Mouse (Mus musculus) heart, embryonic 15.5 days (tissue): ENCODE measurements around the gene Itpka. TPM values are rescaled to one million over a fixed set of nuclear protein-coding genes. Genes with fewer than 3 reads are reported as not detected.

Experiments used
- ATAC-seq: fragments of 200-750 bp; cut with Nextera tagmentation; replicated peaks from 2 replicates; pipeline ENCODE4 v1.8.0; 2017; ENCODE audit warnings: low read depth, moderate TSS enrichment; ENCODE audit not compliant: insufficient number of reproducible peaks, insufficient read depth, low FRiP score
- H3K27ac ChIP-seq: fragments of 300-500 bp; sonication (generic); 2 replicates; pipeline ENCODE4 v1.5.1; 2015; ENCODE audit warnings: mild to moderate bottlenecking, inconsistent platforms
- H3K27me3 ChIP-seq: fragments of 300-500 bp; sonication (generic); 2 replicates; pipeline ENCODE4 v1.6.1; 2015; ENCODE audit warnings: inconsistent platforms
- H3K36me3 ChIP-seq: fragments of 300-500 bp; sonication (generic); 2 replicates; pipeline ENCODE4 v1.6.1; 2015; ENCODE audit warnings: mild to moderate bottlenecking, inconsistent platforms
- H3K4me1 ChIP-seq: fragments of 300-500 bp; sonication (generic); replicated peaks from 2 replicates; pipeline ENCODE4 v1.6.1; 2015; ENCODE audit warnings: inconsistent platforms
- H3K4me2 ChIP-seq: fragments of 300-500 bp; sonication (generic); 2 replicates; pipeline ENCODE4 v1.6.1; 2015; ENCODE audit warnings: inconsistent platforms, mild to moderate bottlenecking, moderate library complexity
- H3K4me3 ChIP-seq: fragments of 300-500 bp; sonication (generic); 2 replicates; pipeline ENCODE4 v1.5.1; 2015; ENCODE audit warnings: mild to moderate bottlenecking, inconsistent platforms
- H3K9ac ChIP-seq: fragments of 300-500 bp; sonication (generic); 2 replicates; pipeline ENCODE4 v1.6.1; 2015; ENCODE audit warnings: mild to moderate bottlenecking, inconsistent platforms
- H3K9me3 ChIP-seq: fragments of 300-500 bp; sonication (generic); replicated peaks from 2 replicates; pipeline ENCODE4 v1.6.1; 2016; ENCODE audit warnings: inconsistent platforms
- WGBS: fragments of 180-500 bp; shearing (Covaris S2); methylation state at CpG from one replicate; pipeline ENCODE4 v1.1.7; 2015; ENCODE audit warnings: mixed read lengths; 5-methylcytosine and 5-hydroxymethylcytosine counted together
- polyA plus RNA-seq: library from polyadenylated mRNA; unstranded; fragments of >200 nt; fragmentation: Nextera tagmentation; extraction: Ambion mirVana; gene quantifications from 2 replicates; pipeline ENCODE4 v1.2.1, GENCODE M21; 2015

The Itpka gene
- polyA plus RNA-seq, 1 experiment from 2014 or later: 2.4 TPM

DNA sequence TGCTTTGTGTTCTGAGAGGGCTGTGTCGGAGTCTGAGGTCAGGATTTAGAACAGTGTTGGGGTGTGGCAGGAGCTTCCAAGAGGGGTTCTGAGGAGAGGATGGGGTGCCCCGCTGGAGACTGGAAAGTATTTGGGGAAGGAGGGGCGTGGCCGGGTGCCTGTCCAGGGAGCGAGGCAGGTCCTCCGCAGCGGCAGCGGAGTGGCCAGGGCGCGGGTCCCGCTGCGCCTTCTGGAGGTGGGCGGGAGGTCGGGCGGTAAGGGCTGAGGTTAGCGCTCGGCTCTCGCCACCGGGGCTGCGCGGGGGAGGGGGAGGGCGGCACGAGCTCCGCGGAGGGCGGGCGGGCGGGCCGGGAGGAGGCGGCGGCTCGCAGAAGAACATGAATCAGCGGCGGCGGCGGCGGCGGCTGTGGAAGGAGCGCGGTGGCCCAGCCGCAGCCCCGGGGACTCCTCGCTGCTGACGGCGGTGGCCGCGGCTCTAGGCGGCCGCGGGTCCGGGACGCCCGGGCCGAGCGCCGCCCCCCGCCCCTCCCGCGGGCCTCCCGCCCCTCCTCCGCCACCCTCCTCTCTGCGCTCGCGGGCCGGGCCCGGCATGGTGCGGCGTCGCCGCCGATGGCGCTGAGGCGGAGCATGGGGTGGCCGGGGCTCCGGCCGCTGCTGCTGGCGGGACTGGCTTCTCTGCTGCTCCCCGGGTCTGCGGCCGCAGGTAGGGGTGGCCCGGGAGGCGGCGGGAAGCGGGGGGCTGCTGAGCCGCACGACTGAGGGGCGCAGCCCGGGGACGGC, 57.2 kb downstream of the Itpka start:
- no peaks in the 10 kb centered on the region for H3K36me3 ChIP-seq
- peak overlapping the region; percentile 78 for H3K9ac ChIP-seq
- H3K27ac ChIP-seq: peak overlapping the region; percentile 43
- WGBS: under 1% methylated on average over 58 of the region's 89 CpGs
- H3K4me1 ChIP-seq: peaks cover 46% of the 10 kb centered on the region
- peak; percentile 80 for ATAC-seq
- H3K4me3 ChIP-seq: peak overlapping the region; percentile 63
- peak overlapping the region; percentile 97 for H3K4me2 ChIP-seq
- peaks cover 15% of the 10 kb centered on the region for H3K27me3 ChIP-seq
- no peaks in the 10 kb centered on the region for H3K9me3 ChIP-seq

DNA sequence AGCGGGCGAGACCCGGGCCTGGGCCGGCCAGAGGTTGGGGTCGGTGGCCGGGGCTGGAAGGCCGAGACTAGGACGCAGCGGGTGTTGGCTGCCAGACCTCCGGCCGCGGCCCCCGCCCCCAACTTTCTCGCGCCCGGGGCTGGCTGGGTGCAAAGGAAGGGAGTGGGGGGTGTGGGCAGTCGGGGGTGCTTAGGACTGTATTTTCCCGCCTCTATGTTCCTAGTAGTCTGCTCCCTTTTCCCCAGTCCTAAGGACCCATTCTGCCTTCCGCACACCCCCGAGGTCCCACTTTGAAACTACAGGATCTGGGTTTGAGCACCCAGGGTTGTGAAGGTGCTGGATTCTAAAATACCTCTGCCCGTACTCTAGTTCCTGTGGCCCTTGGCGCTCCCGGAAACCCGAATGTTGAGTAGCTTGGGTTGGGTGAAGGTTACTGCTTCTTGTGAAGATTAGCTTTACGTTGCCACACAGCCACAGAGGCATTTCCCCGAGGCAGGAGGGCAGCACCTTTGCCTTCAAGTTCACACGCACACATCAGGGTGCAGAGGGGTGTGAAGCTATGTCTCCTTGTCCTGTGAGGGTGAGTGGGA, 57.9 kb downstream of the Itpka start:
- H3K4me3 ChIP-seq: peak overlapping the region; percentile 63
- H3K36me3 ChIP-seq: no peaks in the 10 kb centered on the region
- peaks cover 52% of the 10 kb centered on the region for H3K4me1 ChIP-seq
- H3K9ac ChIP-seq: peak overlapping the region; percentile 78
- peak overlapping the region; percentile 97 for H3K4me2 ChIP-seq
- H3K9me3 ChIP-seq: no peaks in the 10 kb centered on the region
- ATAC-seq: peak; percentile 4; the same call in 1 of the 2 replicates
- H3K27ac ChIP-seq: peak overlapping the region; percentile 43; the same call in 1 of the 2 replicates
- 1% methylated on average over 27 of the region's 27 CpGs for WGBS
- H3K27me3 ChIP-seq: peaks cover 15% of the 10 kb centered on the region

Other genes starting within 250 kb of the Itpka start
- gene Exd1, start 194.7 kb upstream of the Itpka start, polyA plus RNA-seq: 0.21 and 0.27 TPM in 2 replicates
- 47.2 and 50.3 TPM in 2 replicates for gene Chp1, start 194.6 kb upstream of the Itpka start, polyA plus RNA-seq
- 43.1 and 45.1 TPM in 2 replicates for gene Nusap1, start 124.0 kb upstream of the Itpka start, polyA plus RNA-seq
- gene Oip5, start 123.9 kb upstream of the Itpka start, polyA plus RNA-seq: 16.4 and 17.0 TPM in 2 replicates
- 49.5 and 58.6 TPM in 2 replicates for gene Ndufaf1, start 79.5 kb upstream of the Itpka start, polyA plus RNA-seq
- 22.0 and 24.4 TPM in 2 replicates for gene Rtf1, start 67.3 kb upstream of the Itpka start, polyA plus RNA-seq
- gene Ltk, start 18.1 kb downstream of the Itpka start, polyA plus RNA-seq: 0.10 and 0.22 TPM in 2 replicates
- 15.4 and 20.6 TPM in 2 replicates for gene Rpap1, start 45.2 kb downstream of the Itpka start, polyA plus RNA-seq
- gene Tyro3, start 55.4 kb downstream of the Itpka start, polyA plus RNA-seq: 6.2 and 8.5 TPM in 2 replicates
- gene Mga, start 154.9 kb downstream of the Itpka start, polyA plus RNA-seq: 19.3 and 22.0 TPM in 2 replicates
- gene Mapkbp1, start 230.4 kb downstream of the Itpka start, polyA plus RNA-seq: 1.8 and 3.0 TPM in 2 replicates